Mouse (Mus musculus) intestine, postnatal 0 days (tissue): ENCODE data around the gene Tchhl1. TPM values are rescaled to one million over a fixed set of nuclear protein-coding genes. Genes with fewer than 3 reads are reported as not detected.
"Not testable (repeated sequence)": the region's sequence is repeated elsewhere in the genome, so short reads cannot be mapped to it uniquely, and the experiment has no call there.

Source experiments
- ATAC-seq: fragments of 200-750 bp; cut with Nextera tagmentation; 2 replicates; pipeline ENCODE4 v1.8.0; 2017; ENCODE audit warnings: mild to moderate bottlenecking, moderate TSS enrichment, moderate library complexity
- H3K27ac ChIP-seq: fragments of 300-500 bp; sonication (generic); 2 replicates; pipeline ENCODE4 v1.5.1; 2014; ENCODE audit warnings: mild to moderate bottlenecking, low read depth, low read length, moderate library complexity
- H3K27me3 ChIP-seq: fragments of 300-500 bp; sonication (generic); replicated peaks from 2 replicates; pipeline ENCODE4 v1.6.1; 2014; ENCODE audit warnings: low read length, mixed read lengths; ENCODE audit not compliant: control insufficient read depth, insufficient read depth
- H3K36me3 ChIP-seq: fragments of 300-500 bp; sonication (generic); 2 replicates; pipeline ENCODE4 v1.6.1; 2014; ENCODE audit warnings: mild to moderate bottlenecking, moderate library complexity; ENCODE audit not compliant: control insufficient read depth, insufficient read depth
- H3K4me1 ChIP-seq: fragments of 300-500 bp; sonication (generic); replicated peaks from 2 replicates; pipeline ENCODE4 v1.6.1; 2014; ENCODE audit warnings: antibody characterized with exemption, low read length, mixed read lengths; ENCODE audit not compliant: control insufficient read depth, insufficient read depth
- H3K4me2 ChIP-seq: fragments of 300-500 bp; sonication (generic); replicated peaks from 2 replicates; pipeline ENCODE4 v1.6.1; 2014; ENCODE audit warnings: low read depth, mild to moderate bottlenecking, moderate library complexity
- H3K4me3 ChIP-seq: fragments of 300-500 bp; sonication (generic); 2 replicates; pipeline ENCODE4 v1.5.1; 2014; ENCODE audit warnings: low read depth, low read length
- H3K9ac ChIP-seq: fragments of 300-500 bp; sonication (generic); 2 replicates; pipeline ENCODE4 v1.6.1; 2014; ENCODE audit warnings: mild to moderate bottlenecking, low read depth, low read length
- H3K9me3 ChIP-seq: fragments of 300-500 bp; sonication (generic); 2 replicates; pipeline ENCODE4 v1.6.1; 2016; ENCODE audit warnings: mixed run types; ENCODE audit not compliant: control insufficient read depth
- CTCF ChIP-seq: sonication (generic); IDR thresholded peaks from 2 replicates; pipeline ENCODE4 v1.5.1; 2016; ENCODE audit warnings: low read depth, mild to moderate bottlenecking, control low read depth, antibody characterized with exemption, moderate library complexity
- WGBS: fragments of 180-500 bp; shearing (Covaris S2); extraction: QIAGEN DNeasy Blood & Tissue Kit; methylation state at CpG from one replicate; pipeline ENCODE4 v1.1.7; 2014; 5-methylcytosine and 5-hydroxymethylcytosine counted together
- polyA plus RNA-seq: library from polyadenylated mRNA; unstranded; fragments of >200 nt; fragmentation: Nextera tagmentation; extraction: Ambion mirVana; gene quantifications from 2 replicates; pipeline ENCODE4 v1.2.1, GENCODE M21; 2015

The Tchhl1 gene
- polyA plus RNA-seq, 1 experiment from 2014 or later = 0.12 TPM

- TF ChIP-seq CTCF = no peak
- Histone ChIP-seq H3K9ac (no peak overlapping the region), H3K27ac (no peak overlapping the region), H3K4me1 (no peaks in the 10 kb centered on the region), H3K27me3 (no peaks in the 10 kb centered on the region), H3K9me3 (no peaks in the 10 kb centered on the region), H3K4me3 (no peak overlapping the region), H3K36me3 (no peaks in the 10 kb centered on the region), H3K4me2 (no peak overlapping the region)
- WGBS = 95% methylated on average over 1 of the region's 1 CpGs
- ATAC-seq = no peak
Measured at GRCm38 (mm10) chr3:93480053-93480452, 11.5 kb downstream of the Tchhl1 start.

DNA sequence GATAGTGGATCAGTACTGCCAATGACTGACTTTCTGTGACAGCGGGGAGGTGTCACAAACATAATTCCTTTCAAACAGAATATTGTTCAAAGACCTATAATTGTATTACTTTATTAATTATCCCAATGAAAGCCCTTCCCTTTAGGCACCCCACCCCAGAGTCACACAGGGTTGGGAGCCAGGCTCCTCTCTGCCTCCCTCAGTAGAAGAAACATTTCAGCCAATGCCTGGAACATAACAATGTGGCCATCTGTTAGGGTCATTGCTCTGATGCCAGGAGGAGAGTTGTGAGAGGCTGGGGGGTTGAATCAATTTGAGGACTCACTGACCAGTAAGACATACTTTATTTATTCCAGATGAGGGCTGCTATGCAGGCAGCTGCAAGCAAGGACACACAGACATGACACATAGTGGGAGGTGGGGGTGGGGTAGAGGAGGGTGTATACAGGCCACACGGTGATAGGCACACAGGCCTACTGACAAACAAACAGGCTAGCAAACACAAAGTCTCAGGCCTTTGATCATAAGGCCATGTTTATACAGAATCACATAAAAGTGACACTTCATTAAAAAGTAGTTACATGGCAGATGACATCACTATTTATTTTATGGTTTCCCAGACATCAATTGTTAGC lies 13.5 kb downstream of the Tchhl1 start:
- 73% methylated on average over 2 of the region's 2 CpGs for WGBS
- Histone ChIP-seq H3K4me3 (no peak overlapping the region), H3K4me1 (no peaks in the 10 kb centered on the region)

DNA sequence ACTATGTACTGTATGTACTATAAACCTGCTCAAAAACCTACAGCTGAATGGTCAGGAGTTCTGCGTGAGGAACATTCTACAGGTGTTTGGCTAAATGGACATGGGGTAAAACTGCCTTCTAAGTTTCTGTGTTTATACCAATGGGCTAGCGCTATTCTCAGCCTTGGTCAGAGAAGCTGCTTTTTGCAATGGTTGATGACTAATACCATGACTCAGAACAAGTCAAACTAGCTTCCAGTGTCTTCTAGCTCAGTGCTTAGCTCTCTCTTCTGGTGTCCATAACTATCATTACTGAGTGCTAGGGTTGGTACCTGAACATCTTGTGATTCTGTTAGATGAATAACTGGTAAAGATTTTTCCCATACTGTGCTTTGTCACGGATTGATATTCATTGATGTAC lies 17.1 kb downstream of the Tchhl1 start:
- Histone ChIP-seq H3K9me3 (no peaks in the 10 kb centered on the region), H3K4me3 (no peak overlapping the region), H3K27me3 (no peaks in the 10 kb centered on the region), H3K4me1 (no peaks in the 10 kb centered on the region), H3K4me2 (no peak overlapping the region), H3K36me3 (no peaks in the 10 kb centered on the region), H3K27ac (no peak overlapping the region), H3K9ac (no peak overlapping the region)
- TF ChIP-seq CTCF = no peak
- no peak for ATAC-seq
- WGBS = 89% methylated on average over 3 of the region's 3 CpGs

More for the DNA sequence above, 13.5 kb downstream of the Tchhl1 start:
- H3K4me2 ChIP-seq = no peak overlapping the region
- no peak for TF ChIP-seq CTCF
- H3K27me3 ChIP-seq = no peaks in the 10 kb centered on the region
- H3K36me3 ChIP-seq = no peaks in the 10 kb centered on the region
- no peaks in the 10 kb centered on the region for H3K9me3 ChIP-seq
- no peak overlapping the region for H3K27ac ChIP-seq
- no peak overlapping the region for H3K9ac ChIP-seq
- no peak for ATAC-seq

DNA sequence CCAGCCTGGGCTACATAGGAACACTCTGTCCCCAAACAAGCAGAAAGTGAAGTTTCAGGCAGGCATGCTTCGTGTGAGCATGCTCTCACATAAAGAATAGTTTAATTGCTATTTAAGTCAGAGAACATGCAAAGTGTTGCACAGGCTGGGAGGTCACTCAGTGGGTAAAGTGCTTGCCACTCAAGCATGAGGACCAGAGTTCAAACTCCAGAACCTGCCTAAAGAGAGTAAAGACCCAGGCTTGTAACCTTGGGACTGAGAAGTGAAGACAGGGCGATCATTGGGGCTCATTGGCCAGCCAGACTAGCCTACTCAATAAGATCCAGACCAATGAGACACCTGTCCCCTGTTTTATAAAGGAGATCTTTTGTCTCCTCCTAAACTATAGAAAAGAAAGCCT lies 20.0 kb downstream of the Tchhl1 start:
- Histone ChIP-seq H3K4me2 (no peak overlapping the region), H3K4me3 (no peak overlapping the region), H3K27ac (no peak overlapping the region), H3K4me1 (no peaks in the 10 kb centered on the region), H3K9me3 (no peaks in the 10 kb centered on the region), H3K36me3 (no peaks in the 10 kb centered on the region), H3K9ac (no peak overlapping the region), H3K27me3 (no peaks in the 10 kb centered on the region)
- no peak for ATAC-seq
- 89% methylated on average over 2 of the region's 2 CpGs for WGBS
- no peak for TF ChIP-seq CTCF

- no peaks in the 10 kb centered on the region for H3K27me3 ChIP-seq
- TF ChIP-seq CTCF = no peak
- H3K4me1 ChIP-seq = no peaks in the 10 kb centered on the region
- no peaks in the 10 kb centered on the region for H3K36me3 ChIP-seq
- H3K9ac ChIP-seq = no peak overlapping the region
- no peak for ATAC-seq
- H3K9me3 ChIP-seq = no peaks in the 10 kb centered on the region
- 81% methylated on average over 3 of the region's 3 CpGs for WGBS
- no peak overlapping the region for H3K4me3 ChIP-seq
- no peak overlapping the region for H3K27ac ChIP-seq
- H3K4me2 ChIP-seq = no peak overlapping the region
Measured at GRCm38 (mm10) chr3:93492176-93492575, 23.6 kb downstream of the Tchhl1 start.

GRCm38 (mm10) chr3:93493992-93494391 lies 25.4 kb downstream of the Tchhl1 start:
- 2% methylated on average over 4 of the region's 4 CpGs for WGBS
- H3K9me3 ChIP-seq = no peaks in the 10 kb centered on the region

DNA sequence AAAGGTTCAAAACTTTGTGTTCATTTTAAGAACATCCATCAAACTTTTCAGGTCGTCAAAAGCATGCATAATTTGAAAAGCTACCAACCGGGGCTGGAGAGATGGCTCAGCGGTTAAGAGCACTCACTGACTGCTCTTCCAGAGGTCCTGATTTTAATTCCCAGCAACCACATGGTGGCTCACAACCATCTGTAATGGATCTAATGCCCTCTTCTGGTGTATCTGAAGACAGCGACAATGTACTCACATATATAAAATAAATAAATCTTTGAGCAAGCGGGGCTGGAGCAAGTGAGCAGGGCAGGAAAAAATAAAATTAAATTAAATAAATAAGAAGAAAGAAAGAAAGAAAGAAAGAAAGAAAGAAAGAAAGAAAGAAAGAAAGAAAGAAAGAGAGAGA lies 26.2 kb downstream of the Tchhl1 start:
- 40% methylated on average over 5 of the region's 5 CpGs for WGBS
- peak; percentile 47 for TF ChIP-seq CTCF
- not testable (repeated sequence) for H3K4me3 ChIP-seq, H3K27ac ChIP-seq, H3K4me2 ChIP-seq, H3K4me1 ChIP-seq, H3K36me3 ChIP-seq, ATAC-seq, H3K27me3 ChIP-seq, H3K9ac ChIP-seq, H3K9me3 ChIP-seq

More at GRCm38 (mm10) chr3:93493992-93494391, 25.4 kb downstream of the Tchhl1 start:
- TF ChIP-seq CTCF = peak; percentile 96
- H3K4me2 ChIP-seq = no peak overlapping the region
- no peak overlapping the region for H3K9ac ChIP-seq
- H3K36me3 ChIP-seq = no peaks in the 10 kb centered on the region
- H3K4me3 ChIP-seq = no peak overlapping the region
- ATAC-seq = peak; percentile 38
- H3K4me1 ChIP-seq = no peaks in the 10 kb centered on the region
- H3K27me3 ChIP-seq = no peaks in the 10 kb centered on the region
- no peak overlapping the region for H3K27ac ChIP-seq
